Mouse (Mus musculus) olfactory bulb, adult 2 months (tissue): ENCODE measurements around the gene Hmox2.

Experiments used
- CTCF ChIP-seq: fragments of 200-500 bp; IDR thresholded peaks from 2 replicates; pipeline ENCODE4 v1.5.1; 2012; ENCODE audit warnings: low read depth, mild to moderate bottlenecking, low read length, moderate library complexity; ENCODE audit not compliant: insufficient read depth
- POLR2A ChIP-seq: fragments of 200-500 bp; IDR thresholded peaks from 2 replicates; pipeline ENCODE4 v1.6.1; 2012; ENCODE audit warnings: mild to moderate bottlenecking, low read depth, low read length, moderate library complexity; ENCODE audit not compliant: insufficient read depth

DNA sequence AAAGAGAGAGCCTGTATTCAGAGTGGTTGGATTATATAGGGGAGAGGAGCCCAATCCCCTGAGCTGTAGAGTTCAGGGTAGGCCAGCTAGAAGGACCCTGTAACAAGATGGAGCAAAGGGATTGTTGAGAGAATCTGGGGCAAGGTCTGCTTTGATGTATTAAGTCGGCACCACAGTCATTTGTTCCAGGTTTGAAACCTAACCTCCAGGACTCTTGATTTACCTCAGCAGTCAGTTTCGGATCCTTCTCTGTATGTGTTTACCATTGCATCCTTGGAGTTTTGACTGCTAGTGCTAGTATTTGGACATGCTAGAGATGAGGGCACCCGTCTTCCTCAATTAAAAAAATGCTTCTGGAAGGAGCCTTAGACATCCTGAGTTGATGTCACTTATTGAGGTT is 26.0 kb downstream of the Hmox2 start:
- no peak for TF ChIP-seq CTCF
- TF ChIP-seq POLR2A = no peak
